Mouse (Mus musculus) thymus, postnatal 14 days (tissue): ENCODE results near the gene Ptar1.

ENCODE experiments used
- DNase-seq: peaks from one replicate; pipeline ENCODE4 v3.0.0; 2021

The Ptar1 gene

DNA sequence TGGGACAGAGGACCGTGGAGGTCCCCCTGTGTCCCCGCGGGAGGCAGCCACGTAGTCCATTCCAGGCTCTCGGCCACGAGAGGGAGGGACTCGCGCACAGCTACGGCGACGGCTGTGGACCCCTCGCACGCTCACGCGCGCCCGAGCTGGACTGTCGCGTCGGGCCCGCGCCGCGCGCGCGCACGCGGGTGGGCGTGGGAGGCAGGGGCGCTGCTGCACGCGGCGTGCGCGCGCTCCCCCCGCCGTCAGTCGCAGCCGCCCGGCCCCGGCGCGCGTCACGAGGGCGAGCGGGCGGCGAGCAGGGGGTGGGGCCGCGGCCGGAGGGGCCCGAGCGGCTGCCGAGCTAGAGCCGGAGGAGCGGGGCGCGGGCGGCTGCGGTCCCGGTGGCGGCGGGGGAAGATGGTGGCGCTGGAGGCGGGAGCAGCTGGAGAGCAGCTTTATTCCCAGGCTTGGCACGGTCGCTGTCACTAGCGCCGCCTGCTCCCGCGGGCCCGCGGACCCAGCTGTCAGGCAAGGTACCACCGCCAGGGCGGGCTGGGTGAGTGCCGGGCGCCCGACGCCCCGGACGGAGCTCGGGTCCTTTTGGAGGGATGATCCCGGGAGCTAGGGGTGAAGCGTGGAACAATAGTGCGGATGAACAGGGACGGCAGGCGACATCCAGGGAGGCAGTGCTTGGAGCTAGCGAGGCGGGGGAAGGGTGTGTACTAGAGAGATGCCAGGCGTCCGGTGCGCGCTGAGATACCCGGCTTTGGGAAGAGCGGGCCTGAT lies 71.5 kb downstream of the Ptar1 start, which contains the start of gene Apba1:
Gene Apba1, plus strand, starts transcription at position 334 of the 768 bp plus-strand sequence.
- peak; percentile 67 for DNase-seq

DNA sequence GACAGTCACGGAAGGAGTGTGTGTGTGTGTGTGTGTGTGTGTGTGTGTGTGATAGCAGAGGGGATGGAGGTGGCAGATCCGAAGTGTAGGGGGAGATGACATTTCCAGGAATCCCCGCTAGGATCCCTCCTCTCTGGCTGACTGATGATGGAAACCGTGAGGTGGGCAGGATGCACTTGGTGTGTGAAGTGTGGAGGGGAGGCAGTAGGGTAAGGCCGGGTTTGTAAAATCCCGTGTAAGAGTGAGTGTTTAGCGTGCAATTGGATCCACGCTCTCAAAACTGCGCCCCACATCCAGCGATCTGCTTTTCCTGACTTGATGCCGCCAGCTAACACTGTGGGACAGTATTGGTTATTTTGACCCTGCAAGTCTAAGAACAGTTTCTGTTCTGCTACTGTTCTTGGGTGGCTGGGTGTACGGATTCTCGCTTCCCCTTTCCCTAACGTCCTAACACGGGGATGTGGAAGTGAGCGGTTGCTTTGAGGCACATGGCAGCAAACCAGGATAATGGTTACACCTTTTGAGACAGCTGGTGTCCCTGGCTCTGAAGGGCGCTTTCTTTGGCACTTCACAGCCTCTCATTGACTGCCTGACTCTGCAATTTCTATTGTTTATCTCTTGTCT lies 72.2 kb downstream of the Ptar1 start:
- DNase-seq: no peak

DNA sequence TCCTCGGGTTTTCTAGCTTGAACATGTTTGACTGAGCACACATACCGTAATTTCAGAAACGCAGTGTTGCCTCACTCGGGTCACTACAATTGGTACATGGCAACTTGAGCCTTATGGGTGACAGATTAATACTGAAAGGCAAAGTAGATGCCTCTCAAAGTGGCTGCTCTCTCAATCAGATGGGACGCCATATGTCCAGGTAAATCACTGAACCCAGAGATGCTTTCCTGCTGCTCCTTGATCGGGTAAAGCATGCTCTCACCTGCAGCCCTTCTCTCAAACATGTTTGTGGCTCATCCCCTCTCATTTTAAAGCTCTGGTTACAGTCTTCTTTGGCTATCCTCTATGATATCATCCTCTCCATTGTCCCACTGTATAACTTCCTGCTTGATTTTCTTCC lies 76.1 kb downstream of the Ptar1 start:
- DNase-seq: no peak

DNA sequence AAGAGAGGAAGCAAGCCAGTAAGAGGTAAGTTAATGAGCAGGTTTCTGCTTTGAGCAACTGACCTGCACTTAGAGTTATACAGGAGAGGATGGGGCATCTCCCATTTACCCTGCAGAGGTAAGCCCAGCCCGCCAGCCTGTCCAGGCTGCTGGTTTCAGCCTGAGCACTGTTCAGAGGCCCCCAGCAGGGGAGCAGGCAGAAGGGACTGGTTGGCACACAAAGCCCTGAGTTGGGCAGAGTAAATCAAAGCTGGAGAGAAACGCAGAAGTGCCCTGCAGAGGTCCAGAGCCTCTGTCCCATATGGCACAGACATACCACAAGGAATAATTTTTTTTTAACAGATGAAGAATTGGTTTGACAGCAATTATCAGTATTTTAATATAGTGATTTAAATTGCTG lies 76.8 kb downstream of the Ptar1 start:
- DNase-seq: no peak

DNA sequence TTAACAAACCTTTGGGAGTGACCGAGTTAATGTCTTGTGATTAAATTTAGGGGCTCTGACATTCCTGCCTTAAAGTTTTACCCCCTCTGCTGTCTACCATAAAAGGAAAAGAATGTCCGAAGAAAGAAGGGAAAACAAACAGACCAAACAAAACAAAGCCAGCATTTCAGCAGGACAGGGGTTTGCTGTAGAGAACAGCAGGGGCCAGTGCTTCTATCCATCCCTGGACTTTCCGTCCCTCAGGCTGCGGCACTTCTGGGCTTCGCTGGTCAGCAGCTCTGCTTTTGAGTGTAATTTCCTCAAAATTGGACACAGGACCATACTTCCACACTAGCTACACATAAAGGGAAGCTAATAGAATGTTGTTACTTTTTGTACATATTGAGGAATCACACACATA lies 81.6 kb downstream of the Ptar1 start:
- no peak for DNase-seq

DNA sequence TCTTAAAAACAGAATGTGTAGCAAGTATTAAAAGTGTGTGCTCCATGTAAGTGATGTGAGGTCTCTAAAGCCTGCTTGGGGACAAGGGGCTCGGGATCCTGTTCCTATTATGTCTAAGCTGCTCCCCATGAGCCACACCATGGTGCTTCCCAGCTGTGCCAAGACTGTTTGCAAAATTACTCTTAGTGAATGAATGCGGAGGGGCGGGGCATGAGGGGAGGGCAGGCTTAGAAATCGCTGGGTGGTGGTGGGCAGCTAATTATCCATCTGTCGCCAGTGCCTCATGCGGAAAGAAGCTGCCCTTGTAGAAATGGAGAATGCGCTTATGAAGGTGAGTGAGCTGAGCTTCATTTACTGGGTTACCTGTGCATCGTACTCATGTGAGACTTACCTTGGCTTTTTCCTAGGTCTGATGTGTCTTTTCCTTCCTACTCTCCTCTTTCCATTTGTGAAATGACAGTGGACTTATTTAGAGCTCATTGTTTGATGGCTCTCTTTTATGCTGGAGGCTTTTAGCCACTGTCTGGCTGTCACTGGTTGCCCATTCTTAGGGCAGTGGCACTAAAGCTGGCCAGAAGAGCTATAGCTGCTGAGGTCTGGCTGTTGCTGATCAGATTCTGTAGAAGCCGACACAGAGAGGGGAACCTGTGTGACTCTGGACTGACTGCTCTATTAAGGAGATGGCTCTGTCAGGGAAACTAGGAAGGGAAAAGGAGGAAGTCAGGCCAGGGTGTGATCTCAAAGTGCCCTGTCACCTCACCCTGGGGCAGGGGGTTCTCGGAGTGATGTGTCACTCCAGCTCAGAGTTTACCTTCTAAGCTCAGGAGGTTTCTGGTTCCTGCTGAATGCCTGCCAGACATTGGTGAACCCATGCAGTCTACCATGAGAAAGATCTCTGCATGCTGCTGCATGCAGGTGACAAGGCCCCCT lies 83.5 kb downstream of the Ptar1 start:
- DNase-seq: no peak

DNA sequence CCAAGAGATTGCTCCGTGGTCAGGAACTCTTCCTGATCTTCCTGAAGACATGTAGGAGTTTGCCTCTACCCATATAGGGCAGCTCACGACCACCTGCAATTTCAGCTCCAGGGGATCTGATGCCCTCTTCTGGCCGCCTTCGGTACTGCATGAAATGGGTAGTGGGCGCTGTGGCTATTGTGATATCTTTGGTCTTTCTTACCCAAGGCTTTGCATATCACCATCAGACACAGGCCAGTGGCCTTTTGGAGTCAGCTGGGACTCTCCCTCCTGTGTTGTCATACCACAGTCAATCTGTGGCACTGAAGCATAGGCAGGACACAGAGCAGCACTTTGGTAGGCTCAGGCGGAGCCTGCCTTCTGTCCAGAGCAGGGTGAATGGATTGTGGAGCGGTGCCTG lies 84.7 kb downstream of the Ptar1 start:
- peak; percentile 39 for DNase-seq

DNA sequence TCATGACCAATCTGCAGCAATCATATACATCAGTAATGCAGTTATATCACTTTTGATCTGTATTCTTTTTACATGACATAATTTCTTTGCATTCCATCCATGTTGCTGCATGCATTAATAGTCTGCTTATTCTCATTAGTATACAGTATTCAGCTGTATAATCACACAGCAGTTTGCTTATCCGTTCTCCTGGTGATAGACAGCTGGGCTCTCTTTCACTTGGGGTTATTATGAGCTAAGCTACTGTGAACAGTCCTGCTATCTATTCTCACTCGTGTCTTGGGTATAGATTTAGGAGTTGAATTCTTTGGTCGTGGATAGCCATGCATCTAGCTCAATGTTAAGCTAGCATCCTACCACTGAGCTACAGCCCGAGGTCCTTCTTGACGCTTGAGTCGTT lies 88.1 kb downstream of the Ptar1 start:
- DNase-seq: no peak

DNA sequence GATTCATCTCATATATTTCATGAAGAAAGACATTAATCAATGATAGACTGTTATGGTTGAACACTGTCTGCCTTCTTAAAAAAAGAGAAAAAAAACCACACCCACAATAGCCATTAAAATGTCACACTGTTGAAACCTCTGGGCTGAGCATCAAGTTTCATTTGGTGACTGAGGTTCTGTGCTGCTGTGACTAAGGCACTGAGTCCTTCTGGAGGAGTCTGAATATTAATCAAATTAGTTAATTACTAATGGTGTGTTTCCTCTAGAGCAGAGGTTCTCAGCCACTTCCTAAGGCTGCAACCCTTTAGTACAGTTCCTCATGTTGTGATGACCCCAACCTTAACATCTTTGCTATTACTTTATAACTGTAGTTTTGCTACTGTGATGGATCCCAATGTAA lies 91.9 kb downstream of the Ptar1 start:
- no peak for DNase-seq

DNA sequence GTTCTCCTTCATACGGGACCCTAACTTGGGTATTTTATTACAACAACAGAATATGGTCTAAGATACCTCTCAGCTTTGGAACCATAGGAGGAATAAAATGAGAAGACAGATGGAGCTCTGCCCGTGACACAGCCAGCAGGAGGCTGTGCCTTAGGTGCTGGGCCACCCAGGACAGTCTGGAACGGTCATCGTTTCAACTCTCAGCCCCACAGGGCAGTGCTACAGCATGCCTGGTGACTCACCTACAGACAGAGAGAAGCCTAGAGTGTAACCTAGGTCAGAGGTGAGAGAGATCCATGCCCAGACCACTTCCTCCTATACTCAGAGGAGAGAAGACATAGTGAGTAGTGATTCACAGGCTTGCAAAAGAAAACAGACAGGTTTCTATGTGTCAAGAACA lies 92.9 kb downstream of the Ptar1 start:
- DNase-seq: no peak
